ENCODE assay signal across 10 mouse cellular contexts in the genomic region with DNA sequence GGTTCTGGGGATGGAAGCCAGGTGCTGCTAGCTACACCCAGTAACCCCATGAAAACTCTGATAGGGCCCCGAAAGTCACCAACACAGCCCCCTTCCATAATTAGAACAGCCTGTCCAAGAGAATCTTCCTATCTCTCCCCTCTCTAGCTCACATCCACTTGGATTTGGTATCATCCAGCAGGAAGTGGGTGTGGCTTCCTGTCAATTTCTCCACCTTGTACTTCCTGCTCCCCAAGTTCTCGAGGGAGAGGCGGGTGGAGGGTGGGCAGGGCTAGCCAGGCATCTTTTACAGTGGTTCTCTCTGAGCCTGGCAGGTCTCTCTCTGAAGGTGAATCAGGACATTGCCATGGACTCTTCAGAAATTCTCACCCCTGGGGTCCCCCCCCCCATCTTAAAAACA. TPM values are rescaled to one million over a fixed set of nuclear protein-coding genes. Genes with fewer than 3 reads are reported as not detected.
A peak's percentile ranks its signal among the peaks of the same experiment; 100 is the strongest.
DNase-seq lines count a peak whose midpoint lies in the region; ATAC-seq and TF ChIP-seq lines count a peak whose summit lies in the region.
"Had no signal": no experiment of that assay in that cellular context is flagged by ENCODE, and none has a peak within 500 bp of the region (broad histone marks: within the 10 kb centered on the region; RNA-seq: fewer than 3 reads in every experiment).

No protein-coding gene starts in this region.

- peak; percentile 36 for DNase-seq in kidney, adult 11 months
- DNase-seq in embryonic facial prominence, embryonic 14.5 days (ENCODE audit: low spot score): peak; percentile 5
- DNase-seq in kidney, postnatal 25 days: peak; percentile 60 to 76
- DNase-seq in midbrain, postnatal 0 days (ENCODE audit: low spot score): peak; percentile 1
- DNase-seq in natural killer cell, adult 2 months (ENCODE audit: low spot score in 2 of 2): no peak
- DNase-seq in left cerebral cortex, adult 2 months (ENCODE audit: extremely low spot score in 1 of 2, low spot score in 2 of 2): no peak
- DNase-seq: cerebellum, adult 18-20 months; right cerebral cortex, postnatal 4 days had no signal

- no peak for TF ChIP-seq CTCF in midbrain, postnatal 0 days (IDR thresholded peaks at IDR 0.05)
- TF ChIP-seq CTCF in left cerebral cortex, adult 2 months (IDR thresholded peaks at IDR 0.05): no peak

- no peak overlapping the region for H3K4me2 ChIP-seq in kidney, embryonic 14.5 days (replicated peaks; ENCODE audit: low read depth, low read length)
- no peak overlapping the region for H3K4me2 ChIP-seq in embryonic facial prominence, embryonic 14.5 days (ENCODE audit: low read depth, low read length)
- H3K4me2 ChIP-seq in midbrain, postnatal 0 days (ENCODE audit: low read depth, low read length, poor library complexity, severe bottlenecking): no peak overlapping the region

- H3K27me3 ChIP-seq in kidney, embryonic 14.5 days (ENCODE audit: control insufficient read depth, insufficient read depth, low read length): no peaks in the 10 kb centered on the region; the same call in 1 of the 2 replicates
- peaks cover 8% of the 10 kb centered on the region; the same call in 1 of the 2 replicates for H3K27me3 ChIP-seq in embryonic facial prominence, embryonic 14.5 days (replicated peaks; ENCODE audit: control insufficient read depth, insufficient read depth, low read length)
- no peaks in the 10 kb centered on the region for H3K27me3 ChIP-seq in midbrain, postnatal 0 days (ENCODE audit: insufficient read depth, low read length)

- WGBS in kidney, embryonic 14.5 days: 60% methylated on average over 3 of the region's 3 CpGs
- WGBS in embryonic facial prominence, embryonic 14.5 days: 63% methylated on average over 3 of the region's 3 CpGs
- 69% methylated on average over 3 of the region's 3 CpGs for WGBS in midbrain, postnatal 0 days

- H3K27ac ChIP-seq in kidney, embryonic 14.5 days (ENCODE audit: low read depth, low read length): no peak overlapping the region
- no peak overlapping the region for H3K27ac ChIP-seq in embryonic facial prominence, embryonic 14.5 days (replicated peaks; ENCODE audit: low read depth, low read length)
- H3K27ac ChIP-seq in midbrain, postnatal 0 days (ENCODE audit: low read depth, low read length): no peak overlapping the region
- H3K27ac ChIP-seq in left cerebral cortex, adult 2 months: no peak overlapping the region

- no peaks in the 10 kb centered on the region for H3K9me3 ChIP-seq in kidney, embryonic 14.5 days (ENCODE audit: control insufficient read depth, low read length)
- H3K9me3 ChIP-seq in embryonic facial prominence, embryonic 14.5 days (ENCODE audit: control insufficient read depth, low read length): no peaks in the 10 kb centered on the region
- no peaks in the 10 kb centered on the region for H3K9me3 ChIP-seq in midbrain, postnatal 0 days (ENCODE audit: low read length)

- H3K4me3 ChIP-seq in kidney, embryonic 14.5 days (ENCODE audit: low read length): no peak overlapping the region
- H3K4me3 ChIP-seq in embryonic facial prominence, embryonic 14.5 days (ENCODE audit: low read depth, low read length): no peak overlapping the region
- no peak overlapping the region for H3K4me3 ChIP-seq in midbrain, postnatal 0 days (ENCODE audit: low read depth, low read length)
- H3K4me3 ChIP-seq in left cerebral cortex, adult 2 months: no peak overlapping the region

- intact Hi-C loops in left cerebral cortex, adult 2 months (cut with DNase I): no loop called here

- H3K9ac ChIP-seq in kidney, embryonic 14.5 days (ENCODE audit: low read depth, low read length): no peak overlapping the region
- no peak overlapping the region for H3K9ac ChIP-seq in embryonic facial prominence, embryonic 14.5 days (ENCODE audit: low read depth, low read length)
- H3K9ac ChIP-seq in midbrain, postnatal 0 days (replicated peaks; ENCODE audit: low read length, poor library complexity, severe bottlenecking): no peak overlapping the region

- H3K36me3 ChIP-seq in kidney, embryonic 14.5 days (ENCODE audit: control insufficient read depth, insufficient read depth, low read length): no peaks in the 10 kb centered on the region
- no peaks in the 10 kb centered on the region for H3K36me3 ChIP-seq in embryonic facial prominence, embryonic 14.5 days (ENCODE audit: control insufficient read depth, insufficient read depth, low read length)
- H3K36me3 ChIP-seq in midbrain, postnatal 0 days (ENCODE audit: insufficient read depth, low read length): no peaks in the 10 kb centered on the region

- H3K4me1 ChIP-seq in kidney, embryonic 14.5 days (ENCODE audit: control insufficient read depth, insufficient read depth, low read length): no peaks in the 10 kb centered on the region
- no peaks in the 10 kb centered on the region for H3K4me1 ChIP-seq in embryonic facial prominence, embryonic 14.5 days (ENCODE audit: control insufficient read depth, insufficient read depth, low read length)
- H3K4me1 ChIP-seq in midbrain, postnatal 0 days (ENCODE audit: insufficient read depth, low read length): no peaks in the 10 kb centered on the region

- no peak for ATAC-seq in kidney, embryonic 14.5 days (ENCODE audit: low FRiP score, low TSS enrichment)
- ATAC-seq in embryonic facial prominence, embryonic 14.5 days (ENCODE audit: low read depth): no peak
- no peak for ATAC-seq in midbrain, postnatal 0 days (ENCODE audit: low FRiP score)
- no peak for ATAC-seq in inflammation-experienced regulatory T-cells, adult 6 months

RNA-seq across cellular contexts. Expression of a gene that starts 35.7 kb away (rescaled TPM):
- polyA plus RNA-seq in kidney, embryonic 14.5 days (2014; fragmentation: Nextera tagmentation; extraction: Ambion mirVana): 131 and 161 TPM in 2 replicates
- polyA plus RNA-seq in embryonic facial prominence, embryonic 14.5 days (2014; fragmentation: Nextera tagmentation; extraction: Ambion mirVana): 123 and 132 TPM in 2 replicates
- 120 and 161 TPM in 2 replicates for total RNA-seq in midbrain, postnatal 0 days (2014; rRNA removed)
- polyA plus RNA-seq in midbrain, postnatal 0 days (2015; fragmentation: Nextera tagmentation; extraction: Ambion mirVana): 80.6 and 109 TPM in 2 replicates
- polyA plus RNA-seq in inflammation-experienced regulatory T-cells, adult 6 months (2017; shearing (Covaris generic)): 10 to 100 TPM; 34.9 to 48.8 (median 37.7) TPM
- total RNA-seq in left cerebral cortex, adult 2 months (2021): 100 to 1,000 TPM; 172 to 190 TPM

Comparison
In these comparisons a context has a peak if more than half of its experiments do, and no peak if none do; other contexts are left out.
1. DNase-seq: peak in kidney, adult 11 months (single experiment), embryonic facial prominence, embryonic 14.5 days (single experiment), kidney, postnatal 25 days (2 of 2) and midbrain, postnatal 0 days (single experiment); none in natural killer cell, adult 2 months (0 of 2) and left cerebral cortex, adult 2 months (0 of 2).